Mouse (Mus musculus): ENCODE data around the gene Rufy3. TPM values are rescaled to one million over a fixed set of nuclear protein-coding genes. Genes with fewer than 3 reads are reported as not detected.

The Rufy3 gene
- polyA plus RNA-seq, 1 experiment from 2014 or later, result 6.8 TPM

DNA sequence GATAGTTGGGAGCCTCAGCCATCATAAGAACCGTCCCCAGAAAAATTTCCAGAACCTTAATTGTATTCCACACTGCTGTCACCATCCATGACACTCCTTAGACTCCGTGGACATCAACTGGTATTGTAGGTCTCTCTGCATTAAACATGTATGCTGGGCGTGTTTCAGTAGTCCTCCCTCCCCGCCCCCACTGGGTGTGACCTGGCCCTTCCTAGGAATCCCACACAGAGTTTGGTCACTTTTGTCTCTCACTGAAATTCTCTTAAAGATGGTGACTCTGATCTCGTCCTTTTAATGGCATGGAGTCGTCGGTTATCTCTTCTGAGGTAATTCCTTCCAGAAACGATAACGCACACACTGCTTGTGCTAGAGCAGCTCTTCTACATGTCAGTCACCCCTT, 118.9 kb downstream of the Rufy3 start:
- no peaks in the 10 kb centered on the region for H3K36me3 ChIP-seq (replicated peaks; ENCODE audit: insufficient read depth, low read length)
- no peaks in the 10 kb centered on the region for H3K9me3 ChIP-seq (ENCODE audit: low read length)
- TF ChIP-seq CTCF (IDR thresholded peaks at IDR 0.05; ENCODE audit: low read depth) (no peak), EP300 (IDR thresholded peaks at IDR 0.05; ENCODE audit: low read depth) (no peak)
- H3K4me3 ChIP-seq (ENCODE audit: low read depth, low read length), result no peak overlapping the region
- H3K27ac ChIP-seq (ENCODE audit: low read depth), result no peak overlapping the region
- ATAC-seq (no peak), DNase-seq (no peak)
- H3K4me1 ChIP-seq (ENCODE audit: insufficient read depth), result peaks cover 8% of the 10 kb centered on the region
- peaks cover 7% of the 10 kb centered on the region; the same call in 1 of the 2 replicates for H3K27me3 ChIP-seq (ENCODE audit: insufficient read depth, low read length)
- H3K9ac ChIP-seq (replicated peaks), result no peak overlapping the region
- WGBS (ENCODE audit: insufficient replicate concordance), result 73% methylated on average over 9 of the region's 9 CpGs
- H3K4me2 ChIP-seq (ENCODE audit: low read depth, low read length), result no peak overlapping the region

DNA sequence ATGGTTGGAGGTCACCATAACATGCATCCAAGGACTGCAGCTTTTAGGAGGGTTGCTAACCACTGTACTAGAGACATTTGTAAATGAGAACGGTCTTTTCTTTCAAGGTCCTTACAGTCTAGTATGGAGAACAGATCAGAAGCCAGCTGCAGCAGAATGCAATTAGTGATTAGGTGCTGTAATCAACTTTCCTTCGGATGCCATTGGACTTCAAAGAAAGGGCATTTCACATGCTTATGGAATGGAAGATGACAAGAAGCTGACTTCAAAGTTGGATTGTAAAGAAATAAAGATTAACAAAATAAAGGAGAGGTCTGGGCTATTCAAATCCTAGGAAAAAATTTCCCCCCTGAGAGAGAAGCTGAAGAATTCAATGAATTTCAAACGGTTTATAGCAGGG, 119.4 kb downstream of the Rufy3 start:
- TF ChIP-seq CTCF (IDR thresholded peaks at IDR 0.05; ENCODE audit: low read depth) (no peak), EP300 (IDR thresholded peaks at IDR 0.05; ENCODE audit: low read depth) (no peak)
- H3K36me3 ChIP-seq (replicated peaks; ENCODE audit: insufficient read depth, low read length), result no peaks in the 10 kb centered on the region
- 31% methylated on average over 3 of the region's 3 CpGs for WGBS (ENCODE audit: insufficient replicate concordance)
- no peak overlapping the region for H3K9ac ChIP-seq (replicated peaks)
- peaks cover 7% of the 10 kb centered on the region; the same call in 1 of the 2 replicates for H3K27me3 ChIP-seq (ENCODE audit: insufficient read depth, low read length)
- H3K4me2 ChIP-seq (ENCODE audit: low read depth, low read length), result no peak overlapping the region
- H3K9me3 ChIP-seq (ENCODE audit: low read length), result no peaks in the 10 kb centered on the region
- H3K4me3 ChIP-seq (ENCODE audit: low read depth, low read length), result no peak overlapping the region
- ATAC-seq, result no peak
- DNase-seq, result no peak
- H3K27ac ChIP-seq (ENCODE audit: low read depth), result no peak overlapping the region
- H3K4me1 ChIP-seq (ENCODE audit: insufficient read depth), result peaks cover 3% of the 10 kb centered on the region; the same call in 1 of the 2 replicates

DNA sequence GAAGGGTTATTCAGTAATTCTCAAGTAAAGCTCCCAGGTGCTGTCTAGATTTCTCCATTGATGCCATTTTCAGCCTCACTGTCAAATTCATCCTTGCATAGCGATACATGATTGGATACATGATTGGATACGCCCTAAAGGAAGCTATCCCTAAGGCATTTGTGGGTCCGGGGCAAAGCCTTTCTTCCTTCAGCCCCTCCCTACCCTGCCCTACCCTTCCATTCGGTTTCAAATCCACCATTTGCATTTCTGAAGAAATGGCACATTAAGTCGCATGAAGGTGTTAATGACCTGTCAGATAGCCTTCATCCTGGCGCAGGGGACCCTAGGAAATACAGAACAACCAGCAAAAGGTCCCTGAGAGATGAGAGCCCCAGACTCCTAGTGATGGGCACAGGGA, 120.5 kb downstream of the Rufy3 start:
- WGBS (ENCODE audit: insufficient replicate concordance), result 25% methylated on average over 6 of the region's 6 CpGs
- DNase-seq (no peak), ATAC-seq (no peak)
- Histone ChIP-seq H3K9me3 (ENCODE audit: low read length) (no peaks in the 10 kb centered on the region), H3K4me1 (ENCODE audit: insufficient read depth) (no peaks in the 10 kb centered on the region), H3K4me3 (ENCODE audit: low read depth, low read length) (no peak overlapping the region), H3K9ac (replicated peaks) (no peak overlapping the region), H3K4me2 (ENCODE audit: low read depth, low read length) (no peak overlapping the region), H3K27me3 (ENCODE audit: insufficient read depth, low read length) (peaks cover 7% of the 10 kb centered on the region; the same call in 1 of the 2 replicates), H3K36me3 (replicated peaks; ENCODE audit: insufficient read depth, low read length) (no peaks in the 10 kb centered on the region), H3K27ac (ENCODE audit: low read depth) (no peak overlapping the region)
- no peak for TF ChIP-seq EP300 (IDR thresholded peaks at IDR 0.05; ENCODE audit: low read depth)
- no peak for TF ChIP-seq CTCF (IDR thresholded peaks at IDR 0.05; ENCODE audit: low read depth)

DNA sequence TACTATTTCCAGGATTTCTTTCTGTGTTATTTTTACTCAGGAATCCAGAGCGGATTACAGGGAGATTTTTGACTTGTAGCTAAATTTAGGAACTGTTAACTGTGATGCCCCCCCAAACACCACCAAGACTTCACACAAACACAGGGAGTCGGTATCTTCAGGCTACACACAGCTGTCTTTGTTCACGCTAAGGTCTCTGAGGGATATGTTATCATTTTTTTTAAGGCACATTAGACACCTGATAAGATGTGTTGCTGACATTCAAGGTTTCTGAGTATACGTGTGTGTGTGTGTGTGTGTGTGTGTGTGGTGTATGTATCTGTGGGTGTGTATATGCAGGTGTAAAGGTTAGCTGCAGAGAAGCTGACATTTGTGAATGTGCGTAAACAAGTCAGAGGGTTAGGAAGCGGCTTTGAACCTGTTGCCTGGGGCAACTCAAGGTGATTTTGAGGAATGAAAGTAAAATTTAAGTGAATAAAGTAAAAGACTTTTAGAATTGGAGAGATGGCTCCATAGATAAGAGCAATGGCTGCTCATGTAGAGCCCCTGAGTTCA, 121.0 kb downstream of the Rufy3 start:
- Histone ChIP-seq H3K9me3 (ENCODE audit: low read length) (no peaks in the 10 kb centered on the region), H3K36me3 (replicated peaks; ENCODE audit: insufficient read depth, low read length) (no peaks in the 10 kb centered on the region), H3K27ac (ENCODE audit: low read depth) (no peak overlapping the region), H3K9ac (replicated peaks) (no peak overlapping the region), H3K27me3 (ENCODE audit: insufficient read depth, low read length) (peaks cover 7% of the 10 kb centered on the region; the same call in 1 of the 2 replicates), H3K4me1 (ENCODE audit: insufficient read depth) (0 out of 2 replicates have a peak, but pooled peaks cover 2% of the 10 kb centered on the region), H3K4me2 (ENCODE audit: low read depth, low read length) (no peak overlapping the region), H3K4me3 (ENCODE audit: low read depth, low read length) (no peak overlapping the region)
- ATAC-seq (no peak), DNase-seq (no peak)
- TF ChIP-seq CTCF (IDR thresholded peaks at IDR 0.05; ENCODE audit: low read depth) (no peak), EP300 (IDR thresholded peaks at IDR 0.05; ENCODE audit: low read depth) (no peak)
- WGBS (ENCODE audit: insufficient replicate concordance), result 47% methylated on average over 6 of the region's 6 CpGs

DNA sequence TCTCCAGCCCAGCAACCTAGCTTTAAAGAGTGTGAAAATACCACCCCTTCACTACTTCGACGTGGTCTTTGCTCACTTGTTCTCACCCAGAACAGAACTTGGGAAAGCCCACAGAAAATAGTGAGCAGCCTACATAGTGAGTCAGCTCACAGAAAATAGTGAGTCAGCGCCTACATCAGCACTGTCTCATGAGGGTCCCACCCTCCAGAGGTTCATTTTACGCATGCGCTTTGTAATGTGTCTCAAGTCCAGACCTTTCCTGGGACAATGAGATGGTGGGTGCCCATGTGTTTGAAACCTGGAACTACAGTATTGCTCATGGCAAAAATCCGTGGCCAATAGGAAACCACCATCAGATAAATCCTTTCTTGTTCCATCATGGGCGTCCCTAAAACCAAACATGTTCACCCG, 123.2 kb downstream of the Rufy3 start:
- WGBS (ENCODE audit: insufficient replicate concordance), result 69% methylated on average over 8 of the region's 8 CpGs
- H3K4me3 ChIP-seq (ENCODE audit: low read depth, low read length), result no peak overlapping the region
- H3K4me2 ChIP-seq (ENCODE audit: low read depth, low read length), result no peak overlapping the region
- no peaks in the 10 kb centered on the region for H3K36me3 ChIP-seq (replicated peaks; ENCODE audit: insufficient read depth, low read length)
- H3K27ac ChIP-seq (ENCODE audit: low read depth), result no peak overlapping the region
- 0 out of 2 replicates have a peak, but pooled peaks cover 2% of the 10 kb centered on the region for H3K4me1 ChIP-seq (ENCODE audit: insufficient read depth)
- ATAC-seq, result no peak
- no peak for TF ChIP-seq CTCF (IDR thresholded peaks at IDR 0.05; ENCODE audit: low read depth)
- no peak for TF ChIP-seq EP300 (IDR thresholded peaks at IDR 0.05; ENCODE audit: low read depth)
- H3K9ac ChIP-seq (replicated peaks), result no peak overlapping the region
- H3K27me3 ChIP-seq (ENCODE audit: insufficient read depth, low read length), result peaks cover 7% of the 10 kb centered on the region; the same call in 1 of the 2 replicates
- H3K9me3 ChIP-seq (ENCODE audit: low read length), result no peaks in the 10 kb centered on the region
- DNase-seq, result no peak

DNA sequence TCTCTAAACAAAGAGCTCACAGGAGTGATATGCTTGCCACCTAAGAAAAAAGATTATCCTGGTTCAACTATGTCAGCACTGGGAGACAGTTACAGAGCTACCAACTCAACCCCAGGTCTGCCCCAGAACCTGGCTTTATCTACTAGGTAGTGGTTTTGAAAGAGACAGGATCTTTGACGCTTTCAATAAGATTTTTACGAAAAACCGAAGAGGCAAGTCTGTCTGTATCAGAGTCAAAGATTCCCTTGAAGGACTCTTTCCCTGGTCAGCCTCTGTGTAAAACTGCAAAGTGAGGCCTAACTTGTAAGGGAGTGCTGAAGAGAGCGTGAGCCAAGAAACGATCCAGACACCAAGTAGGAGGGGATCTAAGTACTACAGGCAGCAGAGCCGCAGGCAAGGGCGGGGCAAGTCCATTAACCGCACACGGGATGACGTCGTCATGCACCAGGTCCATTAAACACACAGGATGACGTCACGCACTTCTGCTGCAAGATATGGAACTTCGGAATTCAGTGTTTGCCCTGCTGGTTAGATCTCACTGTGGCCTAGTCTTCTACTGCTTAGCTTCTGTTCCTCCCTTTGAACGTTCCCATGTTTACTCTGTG, 123.8 kb downstream of the Rufy3 start:
- DNase-seq (peak; percentile 21), ATAC-seq (peak; percentile 17; the same call in 1 of the 2 replicates)
- Histone ChIP-seq H3K4me1 (ENCODE audit: insufficient read depth) (0 out of 2 replicates have a peak, but pooled peaks cover 2% of the 10 kb centered on the region), H3K27me3 (ENCODE audit: insufficient read depth, low read length) (peaks cover 7% of the 10 kb centered on the region; the same call in 1 of the 2 replicates), H3K4me3 (ENCODE audit: low read depth, low read length) (no peak overlapping the region), H3K36me3 (replicated peaks; ENCODE audit: insufficient read depth, low read length) (no peaks in the 10 kb centered on the region), H3K4me2 (ENCODE audit: low read depth, low read length) (no peak overlapping the region), H3K9ac (replicated peaks) (no peak overlapping the region), H3K27ac (ENCODE audit: low read depth) (no peak overlapping the region), H3K9me3 (ENCODE audit: low read length) (no peaks in the 10 kb centered on the region)
- TF ChIP-seq CTCF (IDR thresholded peaks at IDR 0.05; ENCODE audit: low read depth), result no peak
- TF ChIP-seq EP300 (IDR thresholded peaks at IDR 0.05; ENCODE audit: low read depth), result no peak
- 66% methylated on average over 15 of the region's 15 CpGs for WGBS (ENCODE audit: insufficient replicate concordance)

All from liver, postnatal 0 days (tissue).